ENCODE assay signal across 16 mouse cellular contexts in the genomic region with DNA sequence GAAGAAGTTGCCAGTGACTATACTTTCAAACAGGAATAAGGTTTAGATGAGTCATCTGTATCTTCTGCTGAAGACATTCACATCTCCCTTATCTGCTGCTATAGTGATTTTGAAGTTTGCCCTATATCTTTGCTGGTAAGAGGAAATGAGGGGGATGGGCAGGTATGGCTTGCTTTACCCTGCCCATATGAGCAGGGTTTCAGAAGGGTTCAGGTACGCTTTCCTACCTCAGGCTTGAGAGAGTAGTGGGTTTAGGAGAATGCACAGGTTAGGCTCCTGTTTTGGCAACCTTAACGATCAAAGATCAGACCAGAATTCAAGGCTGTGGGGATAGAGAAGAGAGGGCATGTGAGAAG. TPM values are rescaled to one million over a fixed set of nuclear protein-coding genes. Genes with fewer than 3 reads are reported as not detected.
DNase-seq lines count a peak whose midpoint lies in the region; ATAC-seq and TF ChIP-seq lines count a peak whose summit lies in the region.
"Had no signal": no experiment of that assay in that cellular context is flagged by ENCODE, and none has a peak within 500 bp of the region (broad histone marks: within the 10 kb centered on the region; RNA-seq: fewer than 3 reads in every experiment).

No protein-coding gene starts in this region.

- peak overlapping the region; percentile 67; the same call in 1 of the 2 replicates for H3K27ac ChIP-seq in stomach, embryonic 14.5 days (ENCODE audit: low read length)
- no peak overlapping the region for H3K27ac ChIP-seq in stomach, postnatal 0 days (replicated peaks)
- peak overlapping the region; percentile 23 for H3K27ac ChIP-seq in intestine, embryonic 16.5 days (ENCODE audit: low read length)
- H3K27ac ChIP-seq: forebrain, embryonic 12.5 days; limb, embryonic 15.5 days; neural tube, embryonic 12.5 days had no signal

- no peak for TF ChIP-seq EP300 in stomach, postnatal 0 days (optimal IDR thresholded peaks at IDR 0.05)

- no peak overlapping the region for H3K4me3 ChIP-seq in stomach, embryonic 14.5 days (ENCODE audit: low read depth, low read length)
- H3K4me3 ChIP-seq in stomach, postnatal 0 days (ENCODE audit: low read depth, low read length) = no peak overlapping the region
- no peak overlapping the region for H3K4me3 ChIP-seq in intestine, embryonic 16.5 days (ENCODE audit: low read length)
- H3K4me3 ChIP-seq: forebrain, embryonic 12.5 days; heart, embryonic 15.5 days; limb, embryonic 15.5 days; neural tube, embryonic 12.5 days had no signal

- WGBS in stomach, embryonic 14.5 days = 71% methylated on average over 2 of the region's 2 CpGs
- 59% methylated on average over 2 of the region's 2 CpGs for WGBS in stomach, postnatal 0 days
- 83% methylated on average over 2 of the region's 2 CpGs for WGBS in intestine, embryonic 16.5 days

- DNase-seq in stomach, postnatal 0 days (ENCODE audit: low spot score) = no peak
- peak; percentile 55 for DNase-seq in thymus, postnatal 0 days (ENCODE audit: low spot score)
- DNase-seq in lung, postnatal 25 days (ENCODE audit: low spot score) = no peak
- DNase-seq in layer of hippocampus, adult 18-20 months (ENCODE audit: low spot score in 2 of 2) = no peak
- no peak for DNase-seq in urinary bladder, postnatal 10 days (ENCODE audit: low spot score)
- DNase-seq: adrenal gland, adult 2 months; gastrocnemius, postnatal 14 days; kidney, adult 11 months; right cerebral cortex, postnatal 4 days had no signal

- TF ChIP-seq CTCF in stomach, postnatal 0 days (IDR thresholded peaks at IDR 0.05; ENCODE audit: low read depth) = no peak

- peaks cover 35% of the 10 kb centered on the region for H3K4me1 ChIP-seq in stomach, embryonic 14.5 days (ENCODE audit: control insufficient read depth, insufficient read depth, low read length)
- H3K4me1 ChIP-seq in stomach, postnatal 0 days (replicated peaks; ENCODE audit: control insufficient read depth, insufficient read depth) = peaks cover 5% of the 10 kb centered on the region; the same call in 1 of the 2 replicates
- H3K4me1 ChIP-seq in intestine, embryonic 16.5 days (ENCODE audit: control insufficient read depth, insufficient read depth, low read length) = peaks cover 39% of the 10 kb centered on the region

- H3K9me3 ChIP-seq in stomach, embryonic 14.5 days (ENCODE audit: control insufficient read depth, low read depth, low read length) = no peaks in the 10 kb centered on the region
- no peaks in the 10 kb centered on the region for H3K9me3 ChIP-seq in stomach, postnatal 0 days (ENCODE audit: control insufficient read depth, low read length)
- H3K9me3 ChIP-seq in intestine, embryonic 16.5 days (ENCODE audit: control insufficient read depth, low read length) = no peaks in the 10 kb centered on the region
- H3K9me3 ChIP-seq: forebrain, embryonic 12.5 days; heart, embryonic 15.5 days; limb, embryonic 15.5 days; neural tube, embryonic 12.5 days had no signal

- no peaks in the 10 kb centered on the region for H3K36me3 ChIP-seq in stomach, embryonic 14.5 days (ENCODE audit: control insufficient read depth, insufficient read depth, low read length)
- H3K36me3 ChIP-seq in stomach, postnatal 0 days (ENCODE audit: control insufficient read depth, insufficient read depth, low read length) = no peaks in the 10 kb centered on the region
- H3K36me3 ChIP-seq in intestine, embryonic 16.5 days (ENCODE audit: control insufficient read depth, insufficient read depth, low read length) = no peaks in the 10 kb centered on the region
- H3K36me3 ChIP-seq: forebrain, embryonic 12.5 days; heart, embryonic 15.5 days; limb, embryonic 15.5 days; neural tube, embryonic 12.5 days had no signal

- no peaks in the 10 kb centered on the region for H3K27me3 ChIP-seq in stomach, embryonic 14.5 days (ENCODE audit: control insufficient read depth, insufficient read depth, low read length)
- no peaks in the 10 kb centered on the region for H3K27me3 ChIP-seq in stomach, postnatal 0 days (ENCODE audit: control insufficient read depth, insufficient read depth, low read length)
- no peaks in the 10 kb centered on the region for H3K27me3 ChIP-seq in intestine, embryonic 16.5 days (replicated peaks; ENCODE audit: control insufficient read depth, insufficient read depth, low read length)
- H3K27me3 ChIP-seq: forebrain, embryonic 12.5 days; heart, embryonic 15.5 days; limb, embryonic 15.5 days; neural tube, embryonic 12.5 days had no signal

- no peak for ATAC-seq in stomach, embryonic 14.5 days (ENCODE audit: insufficient number of reproducible peaks, insufficient read depth, low FRiP score, low read depth)
- ATAC-seq in stomach, postnatal 0 days (ENCODE audit: low FRiP score, low TSS enrichment) = no peak
- ATAC-seq in intestine, embryonic 16.5 days = peak; percentile 39

- H3K4me2 ChIP-seq in stomach, embryonic 14.5 days (replicated peaks; ENCODE audit: low read depth, low read length) = no peak overlapping the region
- H3K4me2 ChIP-seq in stomach, postnatal 0 days (replicated peaks; ENCODE audit: low read depth) = no peak overlapping the region
- H3K4me2 ChIP-seq in intestine, embryonic 16.5 days (ENCODE audit: low read depth, low read length) = no peak overlapping the region
- H3K4me2 ChIP-seq: forebrain, embryonic 12.5 days; heart, embryonic 15.5 days; limb, embryonic 15.5 days; neural tube, embryonic 12.5 days had no signal

- H3K9ac ChIP-seq in stomach, embryonic 14.5 days (replicated peaks; ENCODE audit: low read depth, low read length) = no peak overlapping the region
- no peak overlapping the region for H3K9ac ChIP-seq in stomach, postnatal 0 days (ENCODE audit: low read length)
- H3K9ac ChIP-seq in intestine, embryonic 16.5 days (ENCODE audit: low read depth, low read length) = no peak overlapping the region
- H3K9ac ChIP-seq: forebrain, embryonic 12.5 days; heart, embryonic 15.5 days; limb, embryonic 15.5 days; liver, postnatal 0 days; neural tube, embryonic 12.5 days had no signal

RNA-seq across cellular contexts. Expression of a gene that starts 36.7 kb away (rescaled TPM):
- 5.3 and 8.2 TPM in 2 replicates for polyA plus RNA-seq in stomach, embryonic 14.5 days (2014; fragmentation: Nextera tagmentation; extraction: Ambion mirVana)
- polyA plus RNA-seq in stomach, postnatal 0 days (2015; fragmentation: Nextera tagmentation; extraction: Ambion mirVana) = 1.4 and 1.9 TPM in 2 replicates
- polyA plus RNA-seq in intestine, embryonic 16.5 days (2015; fragmentation: Nextera tagmentation; extraction: Ambion mirVana) = 2.5 and 3.4 TPM in 2 replicates
- polyA plus RNA-seq in thymus, postnatal 0 days (2015; fragmentation: Nextera tagmentation; extraction: Ambion mirVana) = 2.3 and 2.4 TPM in 2 replicates
- total RNA-seq in layer of hippocampus, adult 18-20 months (2021) = 1 to 10 TPM; 6.4 to 7.5 TPM
